Mouse (Mus musculus) layer of hippocampus, postnatal 25 days (tissue): ENCODE measurements around the gene Sp2. TPM values are rescaled to one million over a fixed set of nuclear protein-coding genes. Genes with fewer than 3 reads are reported as not detected.
A peak's percentile ranks its signal among the peaks of the same experiment; 100 is the strongest.

Experiments used
- DNase-seq, 2 experiments: peaks; one replicate each; pipeline ENCODE4 v3.0.0; 2022; ENCODE audit warnings: mixed read lengths in 2 of 2, low spot score in 1 of 2; ENCODE audit errors: extremely low spot score in 1 of 2
- total RNA-seq, 2 experiments: library from RNA; stranded (reverse); gene quantifications; 2 replicates each; pipeline ENCODE4 v1.2.3; 2021

Gene Sp2
- total RNA-seq, 2 experiments from 2014 or later = 12.8 to 15.0 TPM

DNA sequence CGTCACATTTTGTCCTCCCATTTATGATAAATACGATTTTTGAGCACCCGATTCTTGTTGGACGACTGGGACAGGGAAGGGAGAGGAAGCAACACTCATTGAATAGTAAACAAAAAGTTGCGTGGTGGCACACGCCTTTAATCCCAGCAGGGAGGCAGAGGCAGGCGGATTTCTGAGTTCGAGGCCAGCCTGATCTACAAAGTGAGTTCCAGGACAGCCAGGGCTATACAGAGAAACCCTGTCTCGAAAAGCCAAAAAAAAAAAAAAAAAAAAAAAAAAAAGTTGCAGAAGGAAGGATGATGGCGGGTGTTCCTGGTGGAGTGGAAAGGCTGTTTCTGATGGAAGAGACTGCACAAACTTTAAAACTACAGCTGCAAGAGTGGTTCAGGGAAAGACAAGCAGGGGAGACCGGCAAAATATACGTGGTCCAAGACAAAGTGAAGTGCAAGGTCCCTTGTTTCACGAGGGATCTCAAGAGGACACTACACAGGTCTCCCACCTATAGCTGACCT is 65.8 kb downstream of the Sp2 start:
- DNase-seq = no peak

DNA sequence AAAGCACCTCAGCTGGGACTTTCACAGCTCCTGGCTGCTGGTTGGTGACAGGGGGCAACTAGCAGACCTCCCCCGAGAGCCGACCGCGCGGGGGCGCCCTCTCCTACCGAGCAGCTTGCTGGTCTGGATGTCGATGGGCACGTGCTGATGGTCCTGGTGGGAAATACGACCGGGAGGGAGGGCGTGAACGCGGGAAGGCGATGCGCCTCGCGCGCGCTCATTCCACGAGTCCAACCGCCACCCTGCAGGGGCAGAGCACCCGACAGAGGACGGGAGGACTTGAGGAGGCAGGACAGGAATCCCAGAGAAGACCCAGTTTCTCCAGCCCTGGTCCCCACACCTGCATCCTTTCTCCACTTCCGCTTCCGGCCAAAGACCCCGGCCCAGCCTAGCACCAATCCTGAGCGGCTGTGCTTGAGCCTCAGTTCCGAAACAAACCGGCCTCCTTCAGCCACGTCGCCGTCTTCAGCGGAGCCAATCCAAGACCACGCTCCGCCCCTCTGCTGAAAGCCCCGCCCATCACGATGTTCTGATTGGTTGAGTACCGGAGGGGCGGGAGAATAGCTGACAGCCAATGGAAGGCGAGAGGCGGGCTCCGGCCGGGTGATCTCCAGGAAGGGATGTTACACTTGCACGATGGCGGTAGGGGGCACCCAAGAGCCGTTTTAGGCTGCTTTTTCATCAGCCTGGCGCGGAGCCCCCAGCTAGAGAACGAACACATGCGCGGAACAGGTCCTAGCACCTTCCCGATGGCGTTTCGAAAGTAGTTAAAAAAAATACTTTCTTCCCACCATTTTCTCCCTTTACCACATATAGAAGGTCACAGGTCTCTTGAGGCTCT is 66.5 kb downstream of the Sp2 start, which contains the start of gene Cdk5rap3:
TSS of gene Cdk5rap3 (minus strand) at position 453 of the 841 bp plus-strand sequence.
- DNase-seq = peak; percentile 95 to 98

DNA sequence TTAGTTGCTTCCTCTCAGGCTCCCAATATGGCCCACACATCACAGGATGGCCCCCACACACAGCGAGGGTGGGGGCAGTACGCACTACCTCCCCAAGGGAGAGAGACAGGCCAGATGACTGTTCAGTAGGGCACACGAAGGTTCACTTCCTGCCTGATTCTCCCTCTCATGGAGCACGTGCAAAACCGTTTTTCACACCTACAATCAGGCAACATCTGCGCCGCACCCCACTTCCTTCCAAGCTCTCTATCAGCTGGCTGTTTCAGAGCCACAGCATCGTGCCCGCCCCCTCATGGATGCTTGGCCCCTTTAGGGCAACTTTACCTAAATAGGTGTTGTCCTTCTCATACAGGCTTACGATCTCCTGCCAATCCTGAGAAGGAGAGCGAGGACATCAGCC is 70.1 kb downstream of the Sp2 start:
- DNase-seq = no peak

DNA sequence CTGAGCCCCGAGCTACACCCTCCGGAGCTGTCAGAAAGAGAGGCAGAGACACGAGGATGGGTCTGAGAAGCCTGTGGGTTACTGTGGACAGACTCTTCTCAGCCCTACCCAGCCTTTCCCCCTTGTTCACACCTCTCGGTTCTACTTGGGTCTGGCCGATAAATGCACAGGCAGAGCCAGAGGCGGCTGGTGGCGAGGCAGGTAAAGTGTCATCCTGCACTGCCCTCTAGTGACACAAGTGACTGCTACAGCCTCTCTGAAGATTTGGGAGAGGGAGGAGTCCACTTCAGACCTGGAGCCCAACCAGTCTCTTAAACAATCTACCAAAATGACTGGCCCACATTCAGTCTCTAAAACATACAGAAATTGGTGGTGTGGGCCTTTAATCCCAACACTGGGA is 72.8 kb downstream of the Sp2 start:
- DNase-seq = peak; percentile 66 to 80

DNA sequence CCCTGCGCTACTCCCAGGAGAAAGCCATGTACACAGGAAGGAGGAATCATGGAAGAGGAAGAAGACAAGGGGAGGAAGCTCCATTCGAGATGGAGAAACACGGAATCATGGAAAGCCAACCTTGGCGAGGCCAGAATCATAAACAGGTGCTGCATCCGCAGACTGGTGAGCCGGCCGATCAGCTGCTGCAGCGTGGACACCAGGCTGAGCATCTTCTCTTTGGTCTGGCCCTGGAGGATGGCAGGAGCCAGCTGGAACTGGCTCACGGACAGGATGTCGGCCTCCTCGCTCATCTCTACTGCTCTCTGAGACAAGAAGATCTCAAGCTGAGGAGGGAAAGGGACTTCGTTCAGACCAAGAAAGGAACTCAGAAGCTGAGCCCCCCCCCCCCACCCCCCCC is 74.2 kb downstream of the Sp2 start:
- no peak for DNase-seq

DNA sequence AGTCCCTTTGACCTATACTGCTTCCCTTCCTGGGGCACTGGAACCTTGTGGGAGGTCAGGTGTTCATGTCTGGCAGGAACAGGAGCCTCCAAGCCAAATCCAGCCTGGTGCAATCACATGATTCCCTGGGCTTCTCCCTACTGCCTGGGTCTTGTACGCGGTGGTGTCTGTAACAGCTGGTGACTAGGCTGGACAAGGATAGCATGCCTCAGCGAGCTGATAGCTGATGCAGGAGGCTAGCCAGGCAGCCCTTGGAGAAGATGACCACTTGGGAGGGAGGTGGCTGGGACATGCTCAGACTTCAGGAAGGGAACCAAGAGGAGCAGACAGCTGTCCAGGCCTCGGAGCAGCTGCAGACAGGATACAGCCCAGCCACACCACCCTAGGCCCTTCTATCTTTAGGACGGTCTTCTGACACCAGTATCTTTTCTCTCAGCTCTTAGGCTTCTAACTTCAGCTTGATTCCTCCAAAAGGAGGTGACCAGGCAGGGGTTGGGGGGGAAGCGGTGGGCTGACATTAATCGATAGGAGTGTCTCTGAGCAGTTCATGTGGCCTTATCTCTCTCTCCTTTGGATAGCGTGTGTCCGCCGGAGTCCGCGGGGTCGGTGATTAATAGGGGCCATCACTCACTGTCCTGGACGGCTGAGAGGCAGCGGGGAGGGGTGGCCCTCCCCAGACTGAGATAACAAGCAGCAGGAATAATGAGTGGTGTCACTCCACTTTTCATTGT is 76.2 kb downstream of the Sp2 start:
- no peak for DNase-seq

Other genes starting within 250 kb of the Sp2 start
- 10 to 100 TPM; 40.9 to 49.4 TPM for gene Snx11, start 205.4 kb downstream of the Sp2 start, total RNA-seq
- gene Cbx1, start 193.8 kb downstream of the Sp2 start, total RNA-seq = 10 to 100 TPM; 49.4 to 52.0 TPM
- gene Nfe2l1, start 153.0 kb downstream of the Sp2 start, total RNA-seq = 100 to 1,000 TPM; 215 to 234 TPM
- 1 to 10 TPM; 6.5 to 6.8 TPM for gene Copz2, start 133.1 kb downstream of the Sp2 start, total RNA-seq
- 10 to 100 TPM; 35.8 to 37.2 TPM for gene Cdk5rap3, start 66.5 kb downstream of the Sp2 start, total RNA-seq
- gene Prr15l, start 54.9 kb downstream of the Sp2 start, total RNA-seq = not detected
- gene Pnpo, start 39.0 kb downstream of the Sp2 start, total RNA-seq = 10 to 100 TPM; 35.1 to 37.9 TPM
- 1 to 10 TPM in 1 of 2 experiments, under 1 TPM in 1; 0.86 to 1.8 TPM for gene Sp6, start 30.4 kb upstream of the Sp2 start, total RNA-seq
- gene Scrn2, start 47.0 kb upstream of the Sp2 start, total RNA-seq = 1 to 10 TPM; 4.0 to 4.2 TPM
- gene Lrrc46, start 58.4 kb upstream of the Sp2 start, total RNA-seq = 1 to 10 TPM in 1 of 2 experiments, under 1 TPM in 1; 0.74 to 1.0 TPM
- gene Mrpl10, start 58.6 kb upstream of the Sp2 start, total RNA-seq = 10 to 100 TPM; 76.3 to 83.6 TPM
- 10 to 100 TPM; 15.8 to 16.5 TPM for gene Osbpl7, start 67.7 kb upstream of the Sp2 start, total RNA-seq
- under 1 TPM in 1 of 2 experiments, not detected in 1; 0.10 TPM for gene Tbx21, start 132.4 kb upstream of the Sp2 start, total RNA-seq
- 10 to 100 TPM; 75.8 to 82.0 TPM for gene Tbkbp1, start 168.5 kb upstream of the Sp2 start, total RNA-seq
- 100 to 1,000 TPM; 123 to 130 TPM for gene Kpnb1, start 204.9 kb upstream of the Sp2 start, total RNA-seq